Mouse (Mus musculus) liver, embryonic 16.5 days (tissue): ENCODE results near the gene Pabpn1l. TPM values are rescaled to one million over a fixed set of nuclear protein-coding genes. Genes with fewer than 3 reads are reported as not detected.

ENCODE experiments used
- ATAC-seq: fragments of 200-750 bp; cut with Nextera tagmentation; 2 replicates; pipeline ENCODE4 v1.8.0; 2017; ENCODE audit warnings: low read depth, mild to moderate bottlenecking, moderate number of reproducible peaks, moderate library complexity
- H3K27ac ChIP-seq: fragments of 300-500 bp; sonication (generic); 2 replicates; pipeline ENCODE4 v1.5.1; 2014; ENCODE audit warnings: mild to moderate bottlenecking, low read length
- H3K27me3 ChIP-seq: fragments of 300-500 bp; sonication (generic); 2 replicates; pipeline ENCODE4 v1.6.1; 2014; ENCODE audit warnings: low read depth, low read length, mixed read lengths; ENCODE audit not compliant: control insufficient read depth, insufficient read depth
- H3K36me3 ChIP-seq: fragments of 300-500 bp; sonication (generic); 2 replicates; pipeline ENCODE4 v1.6.1; 2014; ENCODE audit warnings: mild to moderate bottlenecking; ENCODE audit not compliant: control insufficient read depth, insufficient read depth
- H3K4me1 ChIP-seq: fragments of 300-500 bp; sonication (generic); 2 replicates; pipeline ENCODE4 v1.6.1; 2014; ENCODE audit warnings: low read depth, low read length, mixed read lengths; ENCODE audit not compliant: control insufficient read depth
- H3K4me2 ChIP-seq: fragments of 300-500 bp; sonication (generic); 2 replicates; pipeline ENCODE4 v1.6.1; 2014; ENCODE audit warnings: low read depth, low read length, mixed read lengths
- H3K4me3 ChIP-seq: fragments of 300-500 bp; sonication (generic); 2 replicates; pipeline ENCODE4 v1.5.1; 2014; ENCODE audit warnings: low read depth, mild to moderate bottlenecking, low read length
- H3K9ac ChIP-seq: fragments of 300-500 bp; sonication (generic); 2 replicates; pipeline ENCODE4 v1.6.1; 2014; ENCODE audit warnings: low read depth, low read length
- H3K9me3 ChIP-seq: fragments of 300-500 bp; sonication (generic); replicated peaks from 2 replicates; pipeline ENCODE4 v1.6.1; 2016; ENCODE audit warnings: low read length; ENCODE audit not compliant: control insufficient read depth
- WGBS: fragments of 180-500 bp; shearing (Covaris S2); extraction: QIAGEN DNeasy Blood & Tissue Kit; methylation state at CpG from one replicate; pipeline ENCODE4 v1.1.7; 2014; ENCODE audit not compliant: insufficient replicate concordance; 5-methylcytosine and 5-hydroxymethylcytosine counted together
- polyA plus RNA-seq: library from polyadenylated mRNA; unstranded; fragments of >200 nt; fragmentation: Nextera tagmentation; extraction: Ambion mirVana; gene quantifications from 2 replicates; pipeline ENCODE4 v1.2.1, GENCODE M21; 2015

Pabpn1l gene
- polyA plus RNA-seq, 1 experiment from 2014 or later = not detected

DNA sequence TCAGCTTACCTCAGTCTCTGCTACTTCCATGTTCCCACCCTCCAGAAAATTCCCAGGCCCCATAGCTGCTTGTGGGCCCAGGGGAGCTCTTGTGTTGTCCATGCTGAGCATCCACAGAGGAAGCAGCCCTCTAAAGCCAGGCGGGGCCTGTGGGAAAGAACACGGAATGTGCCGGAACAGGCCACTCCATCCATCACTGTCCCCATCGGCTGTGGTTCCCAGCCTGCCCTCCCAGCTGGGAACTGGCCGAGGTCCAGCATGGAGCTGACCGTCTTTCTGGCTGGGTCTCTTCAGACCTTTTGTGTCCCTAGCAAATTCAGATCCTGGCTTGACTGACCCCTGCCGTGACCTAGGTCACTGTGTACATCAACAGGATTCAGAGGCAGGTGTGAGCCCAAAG lies 32.2 kb upstream of the Pabpn1l start:
- Histone ChIP-seq H3K9ac (no peak overlapping the region), H3K36me3 (no peaks in the 10 kb centered on the region), H3K27ac (no peak overlapping the region), H3K27me3 (no peaks in the 10 kb centered on the region), H3K4me2 (no peak overlapping the region), H3K9me3 (no peaks in the 10 kb centered on the region), H3K4me1 (peaks cover 2% of the 10 kb centered on the region; the same call in 1 of the 2 replicates), H3K4me3 (no peak overlapping the region)
- no peak for ATAC-seq
- 67% methylated on average over 7 of the region's 7 CpGs for WGBS

DNA sequence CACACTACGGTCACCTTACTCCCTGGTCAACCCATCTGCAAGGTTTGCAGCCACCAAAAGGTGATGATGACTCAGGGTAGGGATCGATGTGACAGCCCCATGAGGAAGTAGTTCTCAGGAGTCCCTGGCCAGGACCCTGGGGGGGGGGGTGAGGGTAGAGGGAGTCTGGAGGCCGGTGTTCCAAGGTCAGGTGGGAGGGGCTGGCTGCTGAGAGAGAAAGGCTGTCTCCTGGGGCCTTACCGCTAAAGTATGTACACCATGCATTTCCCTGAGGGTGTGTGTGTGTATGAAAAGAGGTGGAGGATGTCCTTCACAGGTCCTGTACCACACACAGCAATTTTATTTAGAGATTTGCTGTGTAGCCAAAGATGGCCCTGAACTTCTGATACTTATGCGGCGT lies 30.1 kb upstream of the Pabpn1l start:
- Histone ChIP-seq H3K4me2 (no peak overlapping the region), H3K4me1 (peaks cover 2% of the 10 kb centered on the region; the same call in 1 of the 2 replicates), H3K36me3 (no peaks in the 10 kb centered on the region; the same call in 1 of the 2 replicates), H3K27me3 (no peaks in the 10 kb centered on the region), H3K9me3 (no peaks in the 10 kb centered on the region), H3K4me3 (no peak overlapping the region), H3K27ac (no peak overlapping the region), H3K9ac (no peak overlapping the region)
- no peak for ATAC-seq
- 60% methylated on average over 6 of the region's 6 CpGs for WGBS

DNA sequence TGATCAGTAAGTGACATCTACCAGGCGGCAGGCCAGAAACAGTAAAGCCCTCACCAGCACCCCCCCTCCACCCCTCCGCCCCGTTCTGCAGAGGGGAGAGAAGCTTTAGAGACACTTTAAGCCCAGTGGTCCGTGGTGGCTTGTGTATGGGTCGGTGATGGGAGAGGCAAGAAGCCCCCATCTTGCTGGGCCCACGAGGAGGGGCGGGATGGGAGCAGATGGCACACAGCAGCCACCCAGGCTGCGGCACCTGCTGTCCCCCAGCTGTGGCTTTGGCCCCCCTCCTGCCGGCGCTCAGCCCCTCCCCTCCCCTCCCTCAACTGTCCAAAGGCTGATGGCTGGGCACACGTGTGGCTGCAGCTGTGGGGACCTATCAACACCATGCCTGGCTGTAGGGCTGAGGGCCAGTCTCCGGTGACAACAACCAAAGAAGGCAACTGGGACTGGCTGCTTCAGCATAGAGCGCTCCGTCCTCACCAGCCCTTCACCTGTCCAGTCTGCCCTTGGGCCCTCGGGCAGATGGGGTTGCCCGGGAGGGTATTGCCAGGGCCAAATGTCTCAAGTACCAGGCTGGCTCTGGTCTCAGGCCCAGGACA lies 28.9 kb upstream of the Pabpn1l start:
- no peaks in the 10 kb centered on the region for H3K27me3 ChIP-seq
- H3K4me2 ChIP-seq = no peak overlapping the region
- H3K36me3 ChIP-seq = no peaks in the 10 kb centered on the region; the same call in 1 of the 2 replicates
- no peak for ATAC-seq
- H3K4me1 ChIP-seq = peaks cover 2% of the 10 kb centered on the region; the same call in 1 of the 2 replicates
- no peak overlapping the region for H3K9ac ChIP-seq
- no peak overlapping the region for H3K4me3 ChIP-seq
- WGBS = 69% methylated on average over 16 of the region's 16 CpGs
- H3K27ac ChIP-seq = no peak overlapping the region
- no peaks in the 10 kb centered on the region for H3K9me3 ChIP-seq

DNA sequence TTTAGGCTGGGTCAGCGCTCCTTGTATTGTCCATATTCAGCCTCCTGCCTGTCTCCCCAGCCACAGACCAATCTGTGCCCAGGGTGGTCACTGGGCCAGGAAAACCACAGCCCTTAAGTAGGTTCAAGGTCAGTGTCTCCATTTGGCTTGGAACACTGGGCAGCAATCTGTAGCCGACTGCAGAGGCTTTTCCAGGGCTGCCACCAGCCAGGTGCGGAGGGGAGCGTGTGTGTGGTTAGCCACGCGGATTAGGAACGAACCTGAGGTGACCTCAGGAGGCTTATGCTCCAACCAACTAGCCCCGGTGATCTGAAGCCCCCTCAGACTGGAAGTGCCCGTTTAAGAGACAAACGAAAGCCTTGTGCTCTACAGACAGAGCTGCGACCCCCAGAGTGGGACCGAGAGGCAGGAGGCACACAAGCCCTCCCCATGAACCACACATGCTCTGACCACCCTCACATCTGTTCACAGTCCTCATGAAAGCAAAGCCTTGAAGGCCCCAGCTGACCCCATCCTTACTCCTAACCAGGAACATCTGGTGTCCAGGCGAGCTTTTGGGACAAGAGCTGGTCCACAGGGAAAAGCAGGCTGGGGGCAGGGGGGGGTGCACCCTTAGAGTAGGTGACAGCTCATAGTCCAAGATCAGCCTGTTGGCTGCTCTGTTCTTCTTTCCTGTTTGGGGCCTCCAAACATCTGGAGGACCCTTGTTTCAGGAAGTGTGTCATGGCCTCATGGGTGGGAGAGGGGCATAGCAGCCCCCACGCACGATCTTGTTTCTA lies 25.8 kb upstream of the Pabpn1l start:
- H3K4me3 ChIP-seq = no peak overlapping the region
- 81% methylated on average over 15 of the region's 15 CpGs for WGBS
- no peak for ATAC-seq

DNA sequence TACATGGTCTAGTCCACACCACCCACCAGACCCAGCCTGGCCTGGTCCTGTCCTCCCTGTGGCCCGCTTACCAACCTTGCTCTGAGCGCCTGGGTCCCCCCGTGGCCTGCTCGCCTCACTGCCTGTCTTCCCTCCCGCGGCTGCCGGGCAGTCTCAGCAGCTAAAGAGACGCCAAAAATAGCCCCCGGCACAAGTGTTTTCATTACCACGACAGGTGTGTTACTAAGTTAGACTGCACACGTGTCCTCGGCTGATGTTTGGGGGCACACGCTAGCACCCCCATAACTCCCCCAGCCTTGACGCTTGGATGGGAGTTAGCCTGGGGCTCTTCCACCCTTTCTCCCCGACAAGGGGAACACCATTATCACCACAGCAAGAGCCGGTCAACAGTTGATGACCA lies 23.8 kb upstream of the Pabpn1l start:
- Histone ChIP-seq H3K4me2 (no peak overlapping the region), H3K4me3 (no peak overlapping the region), H3K27ac (no peak overlapping the region), H3K27me3 (no peaks in the 10 kb centered on the region), H3K4me1 (no peaks in the 10 kb centered on the region), H3K36me3 (no peaks in the 10 kb centered on the region; the same call in 1 of the 2 replicates), H3K9ac (no peak overlapping the region), H3K9me3 (no peaks in the 10 kb centered on the region)
- no peak for ATAC-seq
- 80% methylated on average over 16 of the region's 16 CpGs for WGBS

More for the DNA sequence above, 25.8 kb upstream of the Pabpn1l start:
- Histone ChIP-seq H3K4me2 (no peak overlapping the region), H3K4me1 (peaks cover 2% of the 10 kb centered on the region; the same call in 1 of the 2 replicates), H3K27me3 (no peaks in the 10 kb centered on the region), H3K36me3 (no peaks in the 10 kb centered on the region; the same call in 1 of the 2 replicates), H3K27ac (no peak overlapping the region), H3K9me3 (no peaks in the 10 kb centered on the region), H3K9ac (no peak overlapping the region)

DNA sequence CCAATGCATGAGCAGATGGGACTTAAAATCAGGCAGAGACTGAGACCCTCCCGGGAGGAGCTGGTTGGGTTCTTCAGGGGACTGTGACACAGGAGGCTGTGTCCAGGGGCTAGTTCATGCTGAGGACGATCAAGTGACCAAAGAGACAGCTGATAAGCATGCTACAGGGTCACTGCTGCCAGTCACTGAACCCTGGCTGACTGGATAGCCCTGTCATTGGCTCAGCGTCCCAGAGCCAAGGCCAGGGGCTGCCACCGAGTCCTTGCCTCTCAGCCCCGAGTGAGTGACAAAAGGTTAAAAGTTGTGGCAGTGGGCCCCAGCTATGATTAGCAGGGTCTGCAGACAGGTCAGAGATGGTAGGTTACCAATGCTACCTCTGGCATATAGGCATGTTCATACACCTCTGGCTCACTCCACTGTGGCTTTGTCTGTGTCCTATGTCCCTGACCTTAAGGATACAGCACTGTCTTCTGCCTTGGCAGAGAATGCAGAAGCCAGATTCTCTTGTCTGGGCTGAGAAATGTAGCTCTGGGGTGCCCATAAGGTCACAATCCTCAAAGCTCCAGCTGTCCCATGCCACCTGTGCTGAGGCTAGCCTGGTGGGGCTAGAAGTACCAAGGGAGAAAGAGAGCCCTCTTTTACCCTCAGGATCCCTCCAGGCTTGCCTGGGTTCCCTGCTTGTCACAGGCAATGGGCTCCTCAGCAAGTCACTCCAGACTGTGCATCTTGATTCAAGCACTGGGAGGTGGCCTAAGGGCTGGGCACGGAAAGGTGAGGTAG lies 21.8 kb upstream of the Pabpn1l start:
- Histone ChIP-seq H3K36me3 (no peaks in the 10 kb centered on the region; the same call in 1 of the 2 replicates), H3K4me3 (no peak overlapping the region)

DNA sequence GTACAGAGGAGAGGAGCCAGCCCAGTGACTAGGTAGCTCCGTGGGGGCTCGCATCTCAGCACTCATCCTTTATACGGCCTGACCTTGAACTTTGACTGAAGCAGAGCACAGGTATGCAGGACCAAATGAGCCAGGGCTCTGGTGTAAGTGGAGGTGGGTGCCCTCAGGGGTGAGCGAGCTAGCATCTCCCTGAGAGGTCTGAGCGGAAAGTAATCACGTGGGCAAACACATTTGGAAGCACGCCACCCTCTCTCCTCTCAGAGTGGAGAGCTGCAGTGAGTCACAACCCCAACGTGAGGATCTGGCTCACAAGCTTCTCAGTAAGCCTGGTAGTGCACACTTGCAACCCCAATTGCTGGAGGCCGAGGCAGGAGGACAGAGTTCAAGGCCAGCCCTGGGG lies 19.5 kb upstream of the Pabpn1l start:
- Histone ChIP-seq H3K4me2 (no peak overlapping the region), H3K27ac (no peak overlapping the region), H3K9me3 (no peaks in the 10 kb centered on the region), H3K27me3 (no peaks in the 10 kb centered on the region), H3K4me1 (peaks cover 6% of the 10 kb centered on the region), H3K36me3 (no peaks in the 10 kb centered on the region), H3K4me3 (no peak overlapping the region), H3K9ac (no peak overlapping the region)
- ATAC-seq = no peak
- 65% methylated on average over 9 of the region's 9 CpGs for WGBS

More for the DNA sequence above, 21.8 kb upstream of the Pabpn1l start:
- Histone ChIP-seq H3K9me3 (no peaks in the 10 kb centered on the region), H3K27ac (no peak overlapping the region), H3K9ac (no peak overlapping the region), H3K4me2 (no peak overlapping the region), H3K4me1 (no peaks in the 10 kb centered on the region; the same call in 1 of the 2 replicates), H3K27me3 (no peaks in the 10 kb centered on the region)
- 67% methylated on average over 6 of the region's 6 CpGs for WGBS
- ATAC-seq = no peak

DNA sequence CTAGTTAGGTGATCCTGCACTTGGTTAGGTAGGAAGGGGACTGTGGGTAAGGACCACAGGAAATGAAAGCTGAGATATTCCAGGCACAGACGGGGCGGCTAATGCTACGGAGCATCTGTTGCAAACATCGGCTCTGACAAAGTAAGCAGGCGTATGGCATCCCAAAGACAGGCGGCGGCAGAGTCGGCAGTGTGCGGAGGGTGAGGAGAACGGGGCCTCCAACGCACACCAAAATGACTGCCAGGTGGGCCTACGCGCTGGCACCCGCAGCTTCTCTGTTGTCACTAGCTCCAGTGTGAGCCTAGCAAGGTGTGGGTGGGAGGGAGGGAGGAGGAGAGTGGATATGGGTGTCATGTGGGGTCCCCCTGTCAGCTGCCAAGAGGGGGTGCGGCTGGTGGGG lies 18.9 kb upstream of the Pabpn1l start:
- H3K4me3 ChIP-seq = no peak overlapping the region
- ATAC-seq = no peak
- no peak overlapping the region for H3K27ac ChIP-seq
- H3K9ac ChIP-seq = no peak overlapping the region
- WGBS = 84% methylated on average over 15 of the region's 15 CpGs
- no peaks in the 10 kb centered on the region for H3K27me3 ChIP-seq
- no peak overlapping the region for H3K4me2 ChIP-seq
- H3K9me3 ChIP-seq = no peaks in the 10 kb centered on the region
- H3K4me1 ChIP-seq = peaks cover 12% of the 10 kb centered on the region
- no peaks in the 10 kb centered on the region for H3K36me3 ChIP-seq
